Mouse (Mus musculus) forebrain, embryonic 10.5 days (tissue): ENCODE results near the gene Pkn3. TPM values are rescaled to one million over a fixed set of nuclear protein-coding genes. Genes with fewer than 3 reads are reported as not detected.
A peak's percentile ranks its signal among the peaks of the same experiment; 100 is the strongest.
"Not testable (repeated sequence)": the region's sequence is repeated elsewhere in the genome, so short reads cannot be mapped to it uniquely, and the experiment has no call there.

Source experiments
- DNase-seq: peaks from one replicate; pipeline ENCODE4 v3.0.0-alpha.2; 2017; ENCODE audit warnings: low spot score; ENCODE audit errors: extremely low spot score
- H3K27ac ChIP-seq: fragments of 300-500 bp; sonication (generic); 2 replicates; pipeline ENCODE4 v1.5.1; 2016; ENCODE audit warnings: mild to moderate bottlenecking
- H3K27me3 ChIP-seq: fragments of 300-500 bp; sonication (generic); 2 replicates; pipeline ENCODE4 v1.6.1; 2016; ENCODE audit warnings: mild to moderate bottlenecking; ENCODE audit not compliant: poor library complexity, severe bottlenecking
- H3K36me3 ChIP-seq: fragments of 300-500 bp; sonication (generic); replicated peaks from 2 replicates; pipeline ENCODE4 v1.6.1; 2016; ENCODE audit warnings: mild to moderate bottlenecking, moderate library complexity
- H3K4me1 ChIP-seq: fragments of 300-500 bp; sonication (generic); 2 replicates; pipeline ENCODE4 v1.6.1; 2016
- H3K4me3 ChIP-seq: fragments of 300-500 bp; sonication (generic); 2 replicates; pipeline ENCODE4 v1.5.1; 2016; ENCODE audit warnings: mild to moderate bottlenecking, moderate library complexity
- H3K9me3 ChIP-seq: fragments of 300-500 bp; sonication (generic); 2 replicates; pipeline ENCODE4 v1.6.1; 2016; ENCODE audit warnings: mild to moderate bottlenecking, moderate library complexity
- whole genome bisulfite sequencing: fragments of 180-500 bp; shearing (Covaris S2); methylation state at CpG from one replicate; pipeline ENCODE4 v1.1.7; 2016; 5-methylcytosine and 5-hydroxymethylcytosine counted together
- polyA plus RNA-seq: library from polyadenylated mRNA; unstranded; fragments of >200 nt; fragmentation: Nextera tagmentation; extraction: Ambion mirVana; gene quantifications from 2 replicates; pipeline ENCODE4 v1.2.1, GENCODE M21; 2016

Gene Pkn3
- polyA plus RNA-seq, 1 experiment from 2014 or later = 12.4 TPM

GRCm38 (mm10) chr2:30051992-30052761 lies 25.3 kb upstream of the Pkn3 start:
- Histone ChIP-seq H3K27me3 (no peaks in the 10 kb centered on the region), H3K4me3 (no peak overlapping the region), H3K4me1 (peaks cover 13% of the 10 kb centered on the region), H3K27ac (no peak overlapping the region), H3K9me3 (no peaks in the 10 kb centered on the region), H3K36me3 (no peaks in the 10 kb centered on the region)
- WGBS = 55% methylated on average over 6 of the region's 6 CpGs
- DNase-seq = no peak

GRCm38 (mm10) chr2:30055310-30055709 lies 22.2 kb upstream of the Pkn3 start:
- DNase-seq, H3K9me3 ChIP-seq, H3K4me3 ChIP-seq, H3K27ac ChIP-seq, H3K27me3 ChIP-seq, H3K36me3 ChIP-seq: not testable (repeated sequence)
- 93% methylated on average over 3 of the region's 3 CpGs for WGBS
- peaks cover 16% of the 10 kb centered on the region for H3K4me1 ChIP-seq

- no peaks in the 10 kb centered on the region for H3K27me3 ChIP-seq
- 90% methylated on average over 3 of the region's 3 CpGs for WGBS
- H3K4me1 ChIP-seq = peaks cover 25% of the 10 kb centered on the region
- no peaks in the 10 kb centered on the region for H3K36me3 ChIP-seq
- H3K27ac ChIP-seq = no peak overlapping the region
- no peaks in the 10 kb centered on the region for H3K9me3 ChIP-seq
- no peak overlapping the region for H3K4me3 ChIP-seq
- no peak for DNase-seq
These were observed 20.7 kb upstream of the Pkn3 start for GRCm38 (mm10) chr2:30056736-30057135.

GRCm38 (mm10) chr2:30057223-30057904 lies 20.1 kb upstream of the Pkn3 start, which contains the start of gene Set:
TSS of gene Set (plus strand) at chr2:30057378.
- WGBS = 50% methylated on average over 12 of the region's 12 CpGs
- peak; percentile 43 for DNase-seq
- Histone ChIP-seq H3K36me3 (no peaks in the 10 kb centered on the region), H3K9me3 (no peaks in the 10 kb centered on the region), H3K4me3 (0 out of 2 replicates have a peak within 1 kb of the TSS, but pooled peaks have one; percentile 3), H3K27ac (0 out of 2 replicates have a peak within 1 kb of the TSS, but pooled peaks have one; percentile 11), H3K4me1 (peaks cover 27% of the 10 kb centered on the region), H3K27me3 (no peaks in the 10 kb centered on the region)

GRCm38 (mm10) chr2:30058418-30058817 lies 19.1 kb upstream of the Pkn3 start:
- Histone ChIP-seq H3K4me3 (no peak overlapping the region), H3K36me3 (no peaks in the 10 kb centered on the region), H3K27ac (0 out of 2 replicates have a peak overlapping the region, but pooled peaks have one; percentile 11), H3K9me3 (no peaks in the 10 kb centered on the region), H3K27me3 (no peaks in the 10 kb centered on the region), H3K4me1 (peaks cover 37% of the 10 kb centered on the region)
- peak; percentile 46 for DNase-seq
- 47% methylated on average over 5 of the region's 5 CpGs for WGBS

GRCm38 (mm10) chr2:30061215-30062166 lies 16.0 kb upstream of the Pkn3 start:
- peak overlapping the region; percentile 75 for H3K4me3 ChIP-seq
- H3K36me3 ChIP-seq = no peaks in the 10 kb centered on the region
- peak; percentile 85 for DNase-seq
- peak overlapping the region; percentile 97 for H3K27ac ChIP-seq
- H3K9me3 ChIP-seq = no peaks in the 10 kb centered on the region
- WGBS = 9% methylated on average over 37 of the region's 37 CpGs
- no peaks in the 10 kb centered on the region for H3K27me3 ChIP-seq
- peaks cover 65% of the 10 kb centered on the region for H3K4me1 ChIP-seq

- Histone ChIP-seq H3K9me3 (no peaks in the 10 kb centered on the region), H3K27ac (peak overlapping the region; percentile 97), H3K4me1 (peaks cover 58% of the 10 kb centered on the region), H3K4me3 (peak overlapping the region; percentile 75), H3K27me3 (no peaks in the 10 kb centered on the region), H3K36me3 (peaks cover 3% of the 10 kb centered on the region; the same call in 1 of the 2 replicates)
- peak; percentile 84 for DNase-seq
- under 1% methylated on average over 40 of the region's 40 CpGs for WGBS
These were observed 15.0 kb upstream of the Pkn3 start for GRCm38 (mm10) chr2:30062249-30063093.

- peak overlapping the region; percentile 97 for H3K27ac ChIP-seq
- peaks cover 10% of the 10 kb centered on the region for H3K36me3 ChIP-seq
- H3K9me3 ChIP-seq = no peaks in the 10 kb centered on the region
- H3K27me3 ChIP-seq = no peaks in the 10 kb centered on the region
- peaks cover 60% of the 10 kb centered on the region for H3K4me1 ChIP-seq
- 9% methylated on average over 8 of the region's 8 CpGs for WGBS
- DNase-seq = no peak
- peak overlapping the region; percentile 75 for H3K4me3 ChIP-seq
These were observed 14.2 kb upstream of the Pkn3 start for GRCm38 (mm10) chr2:30063235-30063634.

- Histone ChIP-seq H3K4me1 (peaks cover 60% of the 10 kb centered on the region), H3K27ac (peak overlapping the region; percentile 97), H3K9me3 (no peaks in the 10 kb centered on the region), H3K36me3 (peaks cover 16% of the 10 kb centered on the region), H3K4me3 (peak overlapping the region; percentile 75), H3K27me3 (no peaks in the 10 kb centered on the region)
- 35% methylated on average over 2 of the region's 3 CpGs for WGBS
- DNase-seq = no peak
These were observed 13.7 kb upstream of the Pkn3 start for GRCm38 (mm10) chr2:30063791-30064190.

- no peaks in the 10 kb centered on the region for H3K9me3 ChIP-seq
- peaks cover 21% of the 10 kb centered on the region for H3K36me3 ChIP-seq
- 63% methylated on average over 3 of the region's 3 CpGs for WGBS
- no peak for DNase-seq
- 0 out of 2 replicates have a peak overlapping the region, but pooled peaks have one; percentile 97 for H3K27ac ChIP-seq
- peaks cover 59% of the 10 kb centered on the region for H3K4me1 ChIP-seq
- H3K27me3 ChIP-seq = no peaks in the 10 kb centered on the region
- H3K4me3 ChIP-seq = peak overlapping the region; percentile 75
These were observed 13.2 kb upstream of the Pkn3 start for GRCm38 (mm10) chr2:30064298-30064697.

GRCm38 (mm10) chr2:30066046-30066901 lies 11.2 kb upstream of the Pkn3 start:
- Histone ChIP-seq H3K36me3 (peaks cover 36% of the 10 kb centered on the region), H3K9me3 (no peaks in the 10 kb centered on the region), H3K4me3 (peak overlapping the region; percentile 100), H3K4me1 (peaks cover 55% of the 10 kb centered on the region), H3K27ac (peak overlapping the region; percentile 100), H3K27me3 (no peaks in the 10 kb centered on the region)
- DNase-seq = peak; percentile 96
- WGBS = under 1% methylated on average over 72 of the region's 101 CpGs
